Comparison of ENCODE assay signal across 15 mouse cellular contexts in genomic region chr16:65015241-65015640, GRCm38 (mm10).
"Had no signal": no experiment of that assay in that cellular context is flagged by ENCODE, and none has a peak within 500 bp of the region (broad histone marks: within the 10 kb centered on the region; RNA-seq: fewer than 3 reads in every experiment).

No protein-coding gene starts in this region.

- H3K4me1 ChIP-seq: neural tube, embryonic 15.5 days; stomach, embryonic 15.5 days had no signal

- H3K27ac ChIP-seq: neural tube, embryonic 15.5 days; stomach, embryonic 15.5 days; stomach, postnatal 0 days had no signal

- H3K9me3 ChIP-seq: neural tube, embryonic 15.5 days; stomach, embryonic 15.5 days had no signal

- H3K27me3 ChIP-seq: neural tube, embryonic 15.5 days; stomach, embryonic 15.5 days had no signal

- H3K4me3 ChIP-seq: neural tube, embryonic 15.5 days; stomach, embryonic 15.5 days had no signal

- H3K36me3 ChIP-seq: neural tube, embryonic 15.5 days; stomach, embryonic 15.5 days had no signal

- DNase-seq: retina, postnatal 1 day; right cerebral cortex, adult 18-20 months; right cerebral cortex, postnatal 14 days; right cerebral cortex, postnatal 25 days; right cerebral cortex, postnatal 4 days; spleen, adult 18-20 months; thymus, adult 18-20 months; thymus, adult 2 months; thymus, postnatal 14 days; thymus, postnatal 25 days; thymus, postnatal 36 days; thymus, postnatal 4 days had no signal
